Mouse (Mus musculus) T-cell, adult 2 months (primary cell): ENCODE data around the gene Aatk.

Source experiments
- DNase-seq: peaks from one replicate; pipeline ENCODE4 v3.0.0; 2022; ENCODE audit warnings: low spot score

Aatk gene

DNA sequence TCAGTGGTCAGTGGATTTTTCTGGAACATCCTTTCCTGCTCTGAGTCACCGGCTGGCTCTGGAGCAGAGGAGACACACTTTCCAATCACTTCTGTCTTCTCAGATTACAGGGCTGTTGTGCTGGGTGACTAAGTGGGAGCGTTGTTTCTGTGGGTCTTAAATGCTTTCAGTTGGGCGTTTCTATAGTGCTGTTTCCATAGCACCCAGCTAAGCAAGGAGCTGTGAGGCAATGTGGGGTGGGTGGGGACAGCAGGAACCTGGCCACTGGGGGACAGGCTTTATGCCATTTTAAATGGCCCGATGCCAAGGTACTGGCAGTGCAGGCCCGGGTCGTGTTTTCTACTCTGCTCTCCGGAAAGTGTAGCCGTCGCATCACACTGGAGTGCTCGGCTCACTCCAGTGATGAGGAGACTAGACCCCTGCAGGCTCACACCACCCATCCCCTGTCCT is 57.8 kb downstream of the Aatk start:
- DNase-seq, result no peak

DNA sequence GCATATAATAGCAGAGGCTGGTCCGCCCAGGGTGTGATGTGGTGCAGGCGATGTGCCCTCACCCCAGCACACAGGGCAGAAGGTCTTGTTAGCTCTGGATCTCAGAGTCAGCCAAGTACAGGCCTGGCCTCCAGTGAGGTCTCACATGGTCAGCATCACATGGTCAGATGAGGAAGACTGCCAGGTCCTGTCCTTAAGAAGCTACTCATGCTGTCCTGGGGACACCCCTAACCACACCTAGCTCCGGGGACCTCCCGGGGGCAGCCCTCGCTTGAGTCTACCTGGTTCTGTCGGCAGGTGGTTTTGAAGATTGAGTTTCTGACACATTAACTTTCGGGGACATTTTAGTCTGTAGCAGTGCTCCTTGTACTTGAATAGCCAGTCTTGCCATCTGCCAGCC is 58.6 kb downstream of the Aatk start:
- no peak for DNase-seq

DNA sequence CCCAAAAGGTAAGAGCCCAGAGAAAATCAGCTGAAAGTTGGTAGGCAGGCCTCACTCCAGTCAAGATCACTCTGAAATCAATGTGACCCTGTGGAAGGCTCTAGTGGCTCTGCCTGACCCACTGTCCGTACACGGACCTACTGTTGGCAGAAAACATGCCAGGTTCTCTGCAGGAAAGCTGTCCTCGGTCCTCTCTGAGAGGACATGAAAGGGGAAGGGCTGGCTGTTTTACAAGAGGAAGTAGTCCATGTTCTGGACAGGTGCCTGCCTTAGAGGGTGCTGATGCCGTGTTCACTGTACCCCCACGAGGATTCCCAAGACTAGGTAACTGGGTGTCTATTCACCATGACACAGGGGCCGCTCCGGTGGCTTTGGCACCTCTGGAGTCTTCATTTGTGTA is 59.1 kb downstream of the Aatk start:
- no peak for DNase-seq

DNA sequence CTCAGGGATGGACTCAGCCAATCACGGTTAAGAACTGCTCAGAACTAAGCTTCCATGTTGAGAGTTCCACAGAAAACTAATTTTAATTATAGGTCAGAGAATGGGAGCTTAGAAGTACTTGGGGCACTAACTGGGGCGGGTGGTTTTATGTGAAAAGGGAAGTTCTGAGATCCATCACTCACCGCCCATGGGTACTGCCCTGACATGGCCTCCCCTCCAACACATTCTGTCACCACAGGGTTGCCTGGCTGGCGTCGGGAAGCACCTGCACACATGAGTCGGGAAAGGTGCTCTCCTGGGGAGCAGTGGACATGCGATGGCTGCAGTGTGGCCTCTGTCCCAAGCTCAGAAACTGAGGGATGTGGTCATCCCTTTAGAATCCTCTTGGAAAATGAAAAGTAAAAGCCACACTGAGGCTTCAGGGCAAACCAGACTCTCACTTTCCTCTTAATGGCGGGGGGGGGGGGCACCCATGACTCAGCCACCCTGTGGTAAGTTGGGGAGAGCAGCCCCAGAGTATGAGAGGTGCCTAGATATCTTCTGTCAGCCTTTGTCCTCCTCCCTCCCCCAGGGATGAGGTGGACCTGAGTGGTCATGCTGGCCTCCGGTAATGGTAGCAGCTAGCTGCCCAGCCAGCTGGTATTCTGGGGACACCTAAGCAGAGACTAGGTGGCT is 60.1 kb downstream of the Aatk start:
- DNase-seq, result no peak

DNA sequence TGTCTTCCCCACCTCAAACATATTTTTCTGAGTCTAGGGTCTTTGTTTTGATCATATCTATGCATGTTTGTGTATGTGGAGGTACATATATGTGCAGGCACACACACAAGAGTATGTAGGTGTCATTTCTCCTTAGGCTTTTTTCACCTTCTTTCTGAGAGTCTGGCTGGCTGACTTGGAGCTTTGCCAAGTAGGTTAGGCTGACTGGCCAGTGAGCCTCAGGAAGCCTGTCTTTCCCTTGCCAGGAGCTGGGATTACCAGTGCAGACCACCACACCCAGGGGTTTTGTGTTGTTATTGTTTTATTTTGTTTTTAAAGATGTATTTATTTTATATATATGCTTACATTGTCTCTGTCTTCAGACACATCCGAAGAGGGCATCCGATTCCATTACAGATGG is 63.8 kb downstream of the Aatk start:
- DNase-seq, result no peak

DNA sequence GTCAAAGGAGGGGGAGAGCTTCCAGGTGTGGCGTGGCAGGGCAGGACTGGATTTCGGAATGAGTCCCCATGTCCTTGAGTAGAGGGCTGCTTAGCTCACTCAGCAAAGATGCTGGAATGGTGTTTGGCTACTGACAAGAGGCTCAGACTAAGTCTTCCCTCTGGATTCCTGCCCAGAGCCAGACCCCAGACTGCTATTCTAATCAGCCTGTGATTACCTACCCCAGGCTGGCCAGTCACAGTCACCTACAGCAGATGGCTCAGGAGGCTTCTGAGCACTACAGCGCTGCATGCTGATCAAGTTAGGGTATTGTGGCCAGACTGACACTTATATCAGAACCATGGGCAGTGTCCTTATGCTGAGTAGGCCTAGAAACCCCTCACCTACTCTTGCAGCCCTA is 64.7 kb downstream of the Aatk start:
- DNase-seq, result no peak

DNA sequence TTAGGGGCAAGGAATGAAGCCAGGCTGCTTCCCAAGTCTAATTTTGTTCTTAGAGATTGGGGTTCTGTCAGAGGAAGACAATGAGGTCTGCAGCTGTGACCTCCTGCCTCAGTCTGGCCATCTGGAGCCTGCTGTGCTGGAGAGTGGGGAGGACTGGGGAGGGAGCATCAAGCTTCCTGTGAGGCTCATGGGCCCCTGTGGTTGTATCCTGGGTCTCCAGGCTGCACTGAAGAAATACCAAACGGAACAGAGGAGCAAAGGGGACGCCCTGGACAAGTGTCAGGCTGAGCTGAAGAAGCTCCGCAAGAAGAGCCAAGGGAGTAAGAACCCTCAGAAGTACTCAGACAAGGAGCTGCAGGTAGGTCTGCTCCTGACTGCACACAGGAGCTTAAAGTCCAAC is 65.2 kb downstream of the Aatk start:
- no peak for DNase-seq

DNA sequence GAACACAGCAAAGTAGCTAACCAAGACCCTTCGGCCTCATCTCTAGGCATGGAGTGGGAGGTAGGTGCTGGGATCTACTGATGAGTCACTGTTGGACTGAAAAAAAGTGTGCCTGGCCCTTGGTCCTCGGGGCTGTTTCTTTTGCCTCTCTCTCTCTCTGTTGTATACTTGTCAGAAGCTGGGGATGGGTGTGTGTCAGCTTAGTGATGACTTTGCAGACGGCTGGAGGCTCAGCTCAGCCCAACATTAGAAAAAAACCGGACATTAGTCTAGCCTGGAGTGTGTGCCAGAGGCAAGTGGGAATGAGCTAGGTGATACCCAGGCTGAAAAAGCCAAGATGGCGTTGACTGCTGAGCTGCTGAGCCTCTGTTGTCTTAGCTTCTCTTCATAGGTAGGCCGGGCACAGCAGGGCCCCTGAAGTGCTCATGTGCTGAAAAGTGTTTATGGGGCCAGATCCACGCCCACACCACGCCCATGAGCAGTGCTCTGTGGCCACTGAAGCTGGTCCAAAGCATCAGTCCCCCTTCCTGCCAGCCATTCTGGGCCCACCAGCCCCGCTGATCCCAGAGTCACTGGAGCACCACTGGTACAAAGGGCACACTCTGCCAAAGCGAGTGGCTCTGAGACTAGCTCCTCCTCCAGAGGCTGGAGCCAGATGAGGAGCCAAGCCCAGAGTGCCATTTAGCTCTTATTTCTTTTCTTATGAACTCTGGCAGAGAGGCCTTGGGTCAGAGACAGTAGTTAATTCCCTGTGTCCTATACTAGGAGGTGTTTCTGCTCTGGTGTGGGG is 67.2 kb downstream of the Aatk start:
- DNase-seq, result no peak

DNA sequence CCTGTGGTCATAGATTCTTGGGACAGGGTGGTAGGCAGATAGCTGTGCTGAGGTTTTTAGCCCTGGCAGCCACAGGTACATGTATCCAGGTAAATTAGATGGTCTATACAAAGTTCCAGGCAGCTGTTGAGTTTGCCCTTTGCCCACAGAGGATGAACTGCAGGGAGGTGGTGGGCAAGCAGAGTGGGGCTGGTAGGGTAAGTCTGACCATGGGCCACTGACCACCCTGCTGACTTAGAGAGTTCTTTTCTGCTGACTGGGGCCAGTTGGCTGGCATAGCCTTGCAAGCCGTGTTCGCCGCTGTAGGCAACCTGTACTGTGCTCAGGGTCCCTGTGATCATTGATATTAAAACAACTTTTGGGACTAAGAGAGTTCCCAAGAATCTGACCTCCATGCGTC is 68.3 kb downstream of the Aatk start:
- no peak for DNase-seq

DNA sequence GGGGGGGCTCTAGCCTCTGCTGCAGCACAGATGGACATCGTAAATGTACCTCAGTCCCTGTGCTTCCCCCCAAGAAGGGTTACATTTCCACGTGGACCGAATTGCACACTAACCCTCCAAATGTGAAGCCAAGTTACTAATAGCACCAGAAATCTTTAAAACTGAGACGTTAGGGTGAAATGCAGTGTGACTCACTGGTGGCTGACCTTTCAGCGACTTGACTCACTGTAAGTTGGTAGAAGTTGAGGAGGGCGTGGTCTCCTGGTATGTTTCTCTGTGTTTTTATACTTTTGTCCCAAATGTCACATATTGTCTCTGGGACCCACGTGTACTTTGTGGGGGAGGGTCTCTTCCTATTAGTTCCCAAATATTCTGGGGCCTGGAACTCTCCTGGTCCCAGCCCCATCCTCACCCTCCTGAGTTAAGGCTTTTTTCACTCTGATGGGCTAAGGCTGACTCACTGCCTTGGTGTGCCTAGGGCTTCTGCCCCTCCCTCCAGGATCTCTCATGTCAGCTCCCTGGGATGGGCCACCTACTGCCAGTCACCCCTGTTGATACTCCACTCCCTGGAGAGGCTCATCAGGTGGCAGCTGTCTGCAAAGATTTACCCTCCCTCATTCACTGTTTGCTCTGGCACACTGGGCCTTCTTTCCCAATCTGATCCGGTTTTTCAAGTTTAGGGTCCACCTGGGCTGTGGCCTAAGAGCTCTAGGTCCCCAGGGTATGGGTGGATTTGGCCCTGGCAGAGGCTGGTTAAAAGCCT is 71.0 kb downstream of the Aatk start:
- DNase-seq, result no peak

DNA sequence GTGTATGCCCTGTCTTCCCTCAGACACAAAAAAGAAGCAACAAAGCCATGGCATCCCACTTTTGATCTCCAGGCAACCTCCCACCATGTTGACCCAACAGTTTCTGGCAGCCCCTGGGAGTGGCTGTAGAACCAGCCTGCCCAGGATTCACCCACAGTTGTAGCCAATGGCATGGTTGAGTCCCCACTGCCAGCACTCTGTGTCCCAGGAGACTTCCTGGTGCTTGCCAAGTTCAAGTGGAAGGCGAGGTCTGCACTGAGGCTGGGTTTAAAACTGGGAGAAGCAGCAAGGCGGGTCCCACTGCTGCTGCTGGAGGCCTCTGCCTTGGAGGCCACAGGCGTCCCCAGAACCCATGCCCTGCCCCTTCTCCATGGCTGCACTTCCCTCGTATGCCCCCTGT is 73.2 kb downstream of the Aatk start:
- no peak for DNase-seq

DNA sequence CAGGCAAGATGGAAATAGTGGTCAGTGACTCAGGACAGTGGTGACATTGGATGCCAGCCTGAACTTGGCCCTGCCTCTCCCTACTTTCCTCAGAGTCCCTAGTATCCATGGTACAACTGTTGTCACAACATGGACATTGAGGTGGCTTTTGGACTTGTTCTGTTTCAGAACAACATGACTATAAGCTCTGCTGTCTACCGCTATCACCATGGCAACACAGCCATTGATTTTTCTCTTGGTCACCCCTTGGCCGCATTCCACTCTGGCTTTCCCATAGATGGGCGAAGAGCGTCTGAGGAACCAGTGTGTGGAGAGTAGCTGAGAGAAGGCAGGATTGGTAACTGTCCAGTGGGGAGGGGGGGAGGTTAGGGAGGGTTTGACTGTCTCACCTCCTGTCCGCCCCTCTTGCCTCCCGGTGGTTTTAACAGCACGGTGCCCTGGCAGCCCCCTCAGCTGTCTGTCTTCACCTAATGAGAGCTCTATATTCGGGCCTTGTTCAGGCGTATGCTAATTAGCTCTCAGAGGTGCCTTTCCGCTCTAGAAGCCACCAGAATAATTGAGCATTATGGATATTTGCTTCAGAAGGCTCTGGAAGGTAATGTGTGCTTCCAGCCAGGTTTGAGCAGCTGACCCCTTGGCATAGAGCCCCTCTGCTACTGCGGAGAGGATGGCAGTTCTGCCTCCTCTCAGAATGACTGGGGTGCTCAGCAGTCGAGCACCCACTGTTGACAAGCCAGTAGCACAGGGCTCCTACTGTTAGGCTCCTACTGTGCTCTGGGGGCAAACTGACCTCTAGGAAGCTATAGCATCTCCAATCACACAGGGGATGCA is 76.7 kb downstream of the Aatk start:
- no peak for DNase-seq

DNA sequence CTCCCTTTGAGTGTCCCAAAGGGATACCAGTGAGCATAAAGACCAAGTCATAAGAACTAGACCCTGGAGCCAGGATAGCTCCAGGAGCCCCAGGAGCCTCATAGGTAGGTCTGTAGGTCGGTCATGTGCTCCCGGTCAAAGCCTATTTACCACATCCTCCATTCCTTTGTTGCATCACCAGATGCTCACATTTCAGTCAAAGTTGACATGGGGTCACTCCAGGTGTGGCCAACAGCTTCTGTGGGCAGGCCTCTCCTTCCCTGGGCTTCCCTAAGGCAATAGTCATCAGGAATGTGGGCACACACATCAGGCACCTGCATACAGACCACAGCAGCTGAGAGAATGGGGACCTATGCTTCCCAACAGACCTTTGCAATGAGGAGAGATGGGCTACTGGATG is 79.1 kb downstream of the Aatk start:
- no peak for DNase-seq

DNA sequence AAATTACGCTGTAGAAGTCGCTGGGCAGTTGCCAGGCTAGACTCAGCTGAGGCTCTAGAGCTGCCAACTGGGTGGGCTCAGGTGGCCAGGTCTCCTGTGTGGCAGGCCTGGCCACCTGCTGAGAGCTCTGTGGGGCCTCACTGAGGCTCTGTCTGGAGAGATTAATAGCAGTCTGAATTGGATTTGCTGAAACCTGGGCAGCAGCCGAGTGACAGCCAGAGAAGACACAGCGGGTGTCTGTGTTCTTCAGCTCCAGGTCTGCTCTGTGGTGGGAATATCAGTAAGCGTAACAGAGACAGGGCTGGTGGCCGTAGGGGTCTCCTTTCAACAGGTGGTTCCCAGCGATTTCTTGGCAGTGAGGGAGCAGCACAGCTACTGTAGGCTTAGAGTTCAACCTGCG is 79.6 kb downstream of the Aatk start:
- DNase-seq, result no peak

DNA sequence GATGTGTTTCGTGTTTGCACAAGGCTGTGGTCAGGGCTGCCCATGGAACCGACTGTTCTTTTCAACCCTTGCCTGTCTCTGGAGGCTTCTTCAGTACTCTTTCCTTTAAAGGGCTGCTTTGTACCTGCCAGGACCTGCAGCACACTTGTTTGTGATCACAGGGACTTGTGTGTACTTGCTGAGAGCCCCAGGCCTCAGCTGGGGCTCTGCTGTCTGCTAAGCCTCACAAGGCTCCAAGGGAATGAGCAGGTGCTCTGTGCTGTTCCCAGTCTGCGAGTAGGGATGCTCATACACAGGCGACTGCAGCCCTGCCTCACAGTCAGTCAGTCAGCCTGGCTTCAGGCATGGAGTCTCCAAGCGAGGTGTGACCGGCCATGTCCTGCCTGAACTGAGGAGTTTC is 80.7 kb downstream of the Aatk start:
- no peak for DNase-seq

DNA sequence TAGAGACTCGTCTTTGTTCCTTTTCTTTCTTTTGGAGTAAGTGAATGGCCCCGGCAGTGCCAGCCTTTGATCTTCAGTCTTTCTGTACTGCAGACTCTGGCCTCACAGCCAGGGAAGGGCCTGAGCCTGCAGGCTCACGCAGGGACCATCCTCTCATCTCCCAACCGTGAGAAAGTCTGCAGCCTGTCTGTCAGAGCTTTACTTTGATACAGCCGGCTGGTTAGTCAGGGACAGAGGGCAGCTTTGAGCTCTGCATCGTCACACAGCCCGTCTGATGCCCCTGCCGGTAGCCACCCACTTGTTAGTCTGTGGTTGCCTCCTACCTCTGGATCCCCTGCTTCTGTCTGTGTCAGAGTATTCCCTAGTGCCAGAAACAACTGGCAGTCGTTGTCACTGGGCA is 81.9 kb downstream of the Aatk start:
- DNase-seq, result no peak

DNA sequence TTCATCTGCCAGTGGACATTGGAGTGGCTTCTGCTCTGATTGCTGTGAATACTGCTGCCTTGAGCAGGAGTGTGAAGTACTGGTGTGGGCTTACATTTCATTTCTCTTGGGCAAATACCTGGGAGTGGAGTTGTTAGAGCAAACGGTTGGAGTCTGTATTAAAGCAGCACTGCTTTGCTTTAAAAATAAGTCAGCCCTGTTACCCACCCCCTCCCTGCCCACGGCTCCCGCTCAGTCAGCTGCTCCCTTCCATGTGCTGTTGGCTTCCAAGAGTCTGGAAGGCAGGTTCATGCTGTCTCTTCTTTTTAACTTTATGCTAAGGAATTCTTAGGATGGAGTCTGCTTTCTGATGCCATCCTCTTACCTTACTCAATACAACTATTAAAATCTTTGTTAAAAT is 85.5 kb downstream of the Aatk start:
- no peak for DNase-seq

DNA sequence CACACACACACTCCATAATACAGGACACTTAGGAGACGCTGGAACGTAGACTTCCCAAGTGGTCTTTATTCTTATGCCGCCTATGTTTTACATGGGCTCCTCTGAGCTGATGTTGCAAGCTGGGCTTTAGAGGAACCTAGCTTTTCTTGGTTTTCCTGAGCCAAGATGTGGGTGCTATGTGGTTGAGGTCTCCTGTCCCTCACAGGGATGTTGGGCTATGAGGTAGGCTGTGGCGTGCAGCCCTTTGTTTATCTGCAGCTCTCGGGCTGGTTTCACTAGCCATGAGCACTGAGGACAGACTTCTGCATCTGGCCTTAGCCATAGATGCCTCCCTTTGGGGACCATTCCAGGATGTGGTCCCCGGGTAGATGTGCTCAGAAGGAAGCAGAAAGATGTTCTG is 86.3 kb downstream of the Aatk start:
- no peak for DNase-seq

DNA sequence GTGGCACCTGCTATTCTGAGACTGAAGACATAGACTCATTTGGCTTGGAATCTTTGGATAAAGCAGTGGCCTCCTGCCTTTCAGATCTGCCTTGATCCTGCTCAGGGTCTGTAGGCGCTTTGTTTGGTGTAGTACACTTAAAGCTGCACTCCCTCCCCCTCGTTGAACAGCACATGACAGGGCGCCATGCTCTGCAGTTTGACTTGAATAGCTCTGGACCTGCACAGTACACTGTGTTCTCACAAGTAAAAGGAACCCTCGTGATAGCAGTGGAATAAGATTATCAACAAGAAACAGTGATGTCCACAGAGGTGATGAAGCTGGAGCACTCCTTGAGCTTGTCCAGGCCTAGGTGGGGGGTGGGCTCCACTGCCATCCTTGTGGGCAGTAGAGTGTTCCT is 87.3 kb downstream of the Aatk start:
- DNase-seq, result no peak

DNA sequence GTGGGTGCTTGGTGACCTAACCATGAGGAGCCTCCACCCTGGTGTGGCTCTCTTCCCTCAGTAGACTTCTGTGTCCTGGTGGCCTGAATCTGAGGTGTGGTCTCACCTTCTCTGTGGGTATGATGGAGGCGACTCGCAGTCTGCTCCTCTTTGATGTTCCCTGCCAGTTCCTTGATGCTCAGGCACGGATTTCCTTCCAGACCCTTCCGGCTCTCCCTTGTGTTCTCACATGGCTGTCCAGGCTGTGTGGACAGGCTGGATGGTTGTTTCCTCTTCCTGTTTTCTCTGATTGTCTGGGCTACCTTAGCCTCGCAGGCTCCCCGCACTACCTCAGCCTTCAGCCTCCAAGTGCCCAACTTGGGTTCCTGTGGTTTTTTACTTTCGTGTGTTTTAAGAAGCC is 88.1 kb downstream of the Aatk start:
- no peak for DNase-seq
